Mouse (Mus musculus): ENCODE data around the gene Gm13276.
"Not testable (repeated sequence)": the region's sequence is repeated elsewhere in the genome, so short reads cannot be mapped to it uniquely, and the experiment has no call there.

The Gm13276 gene

DNA sequence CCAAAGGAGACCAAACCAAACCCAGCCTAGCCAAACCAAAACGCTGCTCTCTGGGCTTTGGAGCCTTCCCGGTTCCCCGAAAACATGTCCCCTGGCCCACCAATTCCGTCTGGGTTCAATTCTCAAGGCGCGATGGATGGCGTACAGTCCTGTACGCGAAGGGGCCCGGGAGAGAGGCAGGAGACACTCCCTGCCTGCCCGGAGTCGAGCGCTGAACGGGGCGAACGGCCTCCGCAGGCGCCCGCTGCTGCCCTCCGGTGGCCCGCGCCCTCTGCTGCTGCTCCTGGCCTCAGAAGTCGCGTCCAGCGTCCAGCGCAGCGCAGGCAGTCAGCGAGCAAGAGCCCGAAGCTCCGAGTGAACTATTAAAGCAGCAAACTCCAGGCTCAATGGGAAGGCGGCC is 3.2 kb upstream of the Gm13276 start:
- not testable (repeated sequence) for DNase-seq (ENCODE audit: low read depth, low spot score)

DNA sequence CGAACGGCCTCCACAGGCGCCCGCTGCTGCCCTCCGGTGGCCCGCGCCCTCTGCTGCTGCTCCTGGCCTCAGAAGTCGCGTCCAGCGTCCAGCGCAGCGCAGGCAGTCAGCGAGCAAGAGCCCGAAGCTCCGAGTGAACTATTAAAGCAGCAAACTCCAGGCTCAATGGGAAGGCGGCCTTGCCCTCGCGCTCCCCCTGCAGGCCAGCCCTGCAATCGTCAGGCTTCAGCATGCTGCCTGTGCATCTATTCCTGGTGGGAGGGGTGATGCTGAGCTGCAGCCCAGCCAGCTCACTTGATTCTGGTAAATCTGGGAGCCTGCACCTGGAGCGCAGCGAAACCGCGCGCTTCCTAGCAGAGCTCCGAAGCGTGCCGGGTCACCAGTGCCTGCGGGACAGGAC is 2.9 kb downstream of the Gm13276 start, which contains the start of gene Gm13277:
Gm13277 (plus strand) TSS at position 231 of the 400 bp plus-strand sequence.
- DNase-seq (ENCODE audit: low read depth, low spot score): not testable (repeated sequence)

DNA sequence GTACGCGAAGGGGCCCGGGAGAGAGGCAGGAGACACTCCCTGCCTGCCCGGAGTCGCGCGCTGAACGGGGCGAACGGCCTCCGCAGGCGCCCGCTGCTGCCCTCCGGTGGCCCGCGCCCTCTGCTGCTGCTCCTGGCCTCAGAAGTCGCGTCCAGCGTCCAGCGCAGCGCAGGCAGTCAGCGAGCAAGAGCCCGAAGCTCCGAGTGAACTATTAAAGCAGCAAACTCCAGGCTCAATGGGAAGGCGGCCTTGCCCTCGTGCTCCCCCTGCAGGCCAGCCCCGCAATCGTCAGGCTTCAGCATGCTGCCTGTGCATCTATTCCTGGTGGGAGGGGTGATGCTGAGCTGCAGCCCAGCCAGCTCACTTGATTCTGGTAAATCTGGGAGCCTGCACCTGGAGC is 5.7 kb downstream of the Gm13276 start, which contains the start of gene Gm13278:
Gm13278 (plus strand) TSS at position 301 of the 400 bp plus-strand sequence.
- DNase-seq (ENCODE audit: low read depth, low spot score): not testable (repeated sequence)

DNA sequence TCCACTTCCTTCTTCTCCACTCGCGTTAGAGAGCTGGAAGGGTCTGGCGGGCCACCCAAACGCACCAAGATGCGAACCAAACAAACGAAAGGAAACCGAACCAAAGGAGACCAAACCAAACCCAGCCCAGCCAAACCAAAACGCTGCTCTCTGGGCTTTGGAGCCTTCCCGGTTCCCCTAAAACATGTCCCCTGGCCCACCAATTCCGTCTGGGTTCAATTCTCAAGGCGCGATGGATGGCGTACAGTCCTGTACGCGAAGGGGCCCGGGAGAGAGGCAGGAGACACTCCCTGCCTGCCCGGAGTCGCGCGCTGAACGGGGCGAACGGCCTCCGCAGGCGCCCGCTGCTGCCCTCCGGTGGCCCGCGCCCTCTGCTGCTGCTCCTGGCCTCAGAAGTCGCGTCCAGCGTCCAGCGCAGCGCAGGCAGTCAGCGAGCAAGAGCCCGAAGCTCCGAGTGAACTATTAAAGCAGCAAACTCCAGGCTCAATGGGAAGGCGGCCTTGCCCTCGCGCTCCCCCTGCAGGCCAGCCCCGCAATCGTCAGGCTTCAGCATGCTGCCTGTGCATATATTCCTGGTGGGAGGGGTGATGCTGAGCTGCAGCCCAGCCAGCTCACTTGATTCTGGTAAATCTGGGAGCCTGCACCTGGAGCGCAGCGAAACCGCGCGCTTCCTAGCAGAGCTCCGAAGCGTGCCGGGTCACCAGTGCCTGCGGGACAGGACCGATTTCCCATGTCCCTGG is 8.6 kb downstream of the Gm13276 start, which contains the start of gene Gm13275:
Gm13275 (plus strand) TSS at position 552 of the 740 bp plus-strand sequence.
- DNase-seq (ENCODE audit: low read depth, low spot score): not testable (repeated sequence)

DNA sequence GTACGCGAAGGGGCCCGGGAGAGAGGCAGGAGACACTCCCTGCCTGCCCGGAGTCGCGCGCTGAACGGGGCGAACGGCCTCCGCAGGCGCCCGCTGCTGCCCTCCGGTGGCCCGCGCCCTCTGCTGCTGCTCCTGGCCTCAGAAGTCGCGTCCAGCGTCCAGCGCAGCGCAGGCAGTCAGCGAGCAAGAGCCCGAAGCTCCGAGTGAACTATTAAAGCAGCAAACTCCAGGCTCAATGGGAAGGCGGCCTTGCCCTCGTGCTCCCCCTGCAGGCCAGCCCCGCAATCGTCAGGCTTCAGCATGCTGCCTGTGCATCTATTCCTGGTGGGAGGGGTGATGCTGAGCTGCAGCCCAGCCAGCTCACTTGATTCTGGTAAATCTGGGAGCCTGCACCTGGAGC is 11.6 kb downstream of the Gm13276 start, which contains the start of gene Gm13279:
Gm13279 (plus strand) TSS at position 301 of the 400 bp plus-strand sequence.
- DNase-seq (ENCODE audit: low read depth, low spot score): not testable (repeated sequence)

DNA sequence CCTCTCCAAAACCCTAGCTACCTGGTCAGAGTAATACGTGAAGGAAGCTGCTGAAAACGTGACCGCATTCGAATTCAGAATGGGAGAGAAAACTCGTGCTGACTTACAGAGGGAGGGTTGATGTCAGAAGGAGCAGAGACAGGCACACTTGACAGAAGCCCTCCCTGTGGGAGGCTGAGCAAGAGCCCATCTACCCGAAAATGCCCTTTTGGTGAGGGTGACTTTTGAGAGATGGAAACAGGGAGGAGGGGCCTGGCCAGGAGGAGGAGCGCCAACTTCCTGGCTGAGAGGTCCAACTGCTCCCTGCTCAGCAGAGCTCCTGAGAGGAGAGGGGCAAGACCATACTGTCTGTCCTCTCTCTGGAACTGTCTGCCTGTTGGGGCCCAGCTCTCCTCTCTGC is 13.9 kb downstream of the Gm13276 start, which contains the start of gene Gm13285:
Gm13285 (plus strand) TSS at position 301 of the 400 bp plus-strand sequence.
- DNase-seq (ENCODE audit: low read depth, low spot score): not testable (repeated sequence)

DNA sequence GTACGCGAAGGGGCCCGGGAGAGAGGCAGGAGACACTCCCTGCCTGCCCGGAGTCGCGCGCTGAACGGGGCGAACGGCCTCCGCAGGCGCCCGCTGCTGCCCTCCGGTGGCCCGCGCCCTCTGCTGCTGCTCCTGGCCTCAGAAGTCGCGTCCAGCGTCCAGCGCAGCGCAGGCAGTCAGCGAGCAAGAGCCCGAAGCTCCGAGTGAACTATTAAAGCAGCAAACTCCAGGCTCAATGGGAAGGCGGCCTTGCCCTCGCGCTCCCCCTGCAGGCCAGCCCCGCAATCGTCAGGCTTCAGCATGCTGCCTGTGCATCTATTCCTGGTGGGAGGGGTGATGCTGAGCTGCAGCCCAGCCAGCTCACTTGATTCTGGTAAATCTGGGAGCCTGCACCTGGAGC is 17.4 kb downstream of the Gm13276 start, which contains the start of gene Gm13287:
Gm13287 (plus strand) TSS at position 301 of the 400 bp plus-strand sequence.
- DNase-seq (ENCODE audit: low read depth, low spot score): not testable (repeated sequence)

DNA sequence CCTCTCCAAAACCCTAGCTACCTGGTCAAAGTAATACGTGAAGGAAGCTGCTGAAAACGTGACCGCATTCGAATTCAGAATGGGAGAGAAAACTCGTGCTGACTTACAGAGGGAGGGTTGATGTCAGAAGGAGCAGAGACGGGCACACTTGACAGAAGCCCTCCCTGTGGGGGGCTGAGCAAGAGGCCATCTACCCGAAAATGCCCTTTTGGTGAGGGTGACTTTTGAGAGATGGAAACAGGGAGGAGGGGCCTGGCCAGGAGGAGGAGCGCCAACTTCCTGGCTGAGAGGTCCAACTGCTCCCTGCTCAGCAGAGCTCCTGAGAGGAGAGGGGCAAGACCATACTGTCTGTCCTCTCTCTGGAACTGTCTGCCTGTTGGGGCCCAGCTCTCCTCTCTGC is 19.7 kb downstream of the Gm13276 start, which contains the start of gene Gm13288:
Gm13288 (plus strand) TSS at position 301 of the 400 bp plus-strand sequence.
- not testable (repeated sequence) for DNase-seq (ENCODE audit: low read depth, low spot score)

DNA sequence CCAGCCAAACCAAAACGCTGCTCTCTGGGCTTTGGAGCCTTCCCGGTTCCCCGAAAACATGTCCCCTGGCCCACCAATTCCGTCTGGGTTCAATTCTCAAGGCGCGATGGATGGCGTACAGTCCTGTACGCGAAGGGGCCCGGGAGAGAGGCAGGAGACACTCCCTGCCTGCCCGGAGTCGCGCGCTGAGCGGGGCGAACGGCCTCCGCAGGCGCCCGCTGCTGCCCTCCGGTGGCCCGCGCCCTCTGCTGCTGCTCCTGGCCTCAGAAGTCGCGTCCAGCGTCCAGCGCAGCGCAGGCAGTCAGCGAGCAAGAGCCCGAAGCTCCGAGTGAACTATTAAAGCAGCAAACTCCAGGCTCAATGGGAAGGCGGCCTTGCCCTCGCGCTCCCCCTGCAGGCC is 20.3 kb downstream of the Gm13276 start:
- not testable (repeated sequence) for DNase-seq (ENCODE audit: low read depth, low spot score)

DNA sequence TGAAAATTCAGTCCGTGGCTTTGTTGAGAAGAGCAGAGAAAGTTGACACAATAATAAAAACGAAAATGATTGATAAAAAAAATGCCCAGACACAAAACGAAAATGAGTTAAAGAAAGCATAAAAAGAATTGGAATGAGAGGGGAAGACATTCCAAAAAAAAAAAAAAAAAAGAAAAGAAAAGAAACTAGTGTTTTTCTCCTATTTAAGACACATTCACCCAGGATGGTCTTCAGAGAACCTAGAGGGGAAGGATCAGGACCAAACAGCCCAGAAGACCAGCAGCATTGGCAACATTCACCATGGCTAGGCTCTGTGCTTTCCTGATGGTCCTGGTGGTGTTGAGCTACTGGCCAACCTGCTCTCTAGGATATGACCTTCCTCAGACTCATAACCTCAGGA is 30.4 kb downstream of the Gm13276 start, which contains the start of gene Ifna7:
Ifna7 (plus strand) TSS at position 301 of the 400 bp plus-strand sequence.
- DNase-seq (ENCODE audit: low read depth, low spot score): no peak

DNA sequence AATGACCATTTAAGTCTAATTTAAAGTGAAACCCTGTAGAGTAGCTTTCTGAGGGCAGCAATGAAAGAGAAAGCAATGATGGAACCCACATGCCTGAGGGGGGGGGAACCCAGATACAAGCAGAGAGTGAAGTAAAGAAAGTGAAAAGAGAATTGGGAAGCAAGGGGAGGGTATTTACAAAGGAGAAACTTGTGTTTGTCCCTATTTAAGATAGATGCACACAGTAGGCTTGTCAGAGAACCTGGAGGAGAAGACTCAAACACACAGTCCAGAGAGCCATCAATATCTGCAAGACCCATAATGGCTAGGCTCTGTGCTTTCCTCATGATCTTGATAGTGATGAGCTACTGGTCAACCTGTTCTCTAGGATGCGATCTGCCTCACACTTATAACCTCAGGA is 34.1 kb downstream of the Gm13276 start, which contains the start of gene Ifna11:
Ifna11 (plus strand) TSS at position 301 of the 400 bp plus-strand sequence.
- DNase-seq (ENCODE audit: low read depth, low spot score): no peak

DNA sequence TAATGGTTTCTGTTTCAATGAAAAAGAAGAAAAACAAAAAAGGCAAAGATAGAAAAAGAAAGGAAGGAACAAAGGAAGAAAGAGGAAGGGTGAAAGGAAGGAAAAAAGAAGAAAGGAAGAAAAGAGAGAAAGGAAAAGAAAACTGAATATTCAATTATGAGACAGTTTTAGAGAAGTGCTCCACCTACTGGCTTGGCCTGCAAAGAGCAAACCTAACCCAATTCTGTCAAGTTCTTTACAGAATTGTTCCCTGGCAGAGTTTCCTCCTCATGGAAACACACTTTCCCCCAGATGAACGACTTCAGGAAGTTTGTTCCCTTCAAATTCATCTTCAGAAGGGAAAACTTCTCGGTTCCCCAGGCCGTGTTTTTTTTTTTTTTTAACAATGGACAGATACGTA is 37.5 kb downstream of the Gm13276 start:
- DNase-seq (ENCODE audit: low read depth, low spot score): peak; percentile 36

DNA sequence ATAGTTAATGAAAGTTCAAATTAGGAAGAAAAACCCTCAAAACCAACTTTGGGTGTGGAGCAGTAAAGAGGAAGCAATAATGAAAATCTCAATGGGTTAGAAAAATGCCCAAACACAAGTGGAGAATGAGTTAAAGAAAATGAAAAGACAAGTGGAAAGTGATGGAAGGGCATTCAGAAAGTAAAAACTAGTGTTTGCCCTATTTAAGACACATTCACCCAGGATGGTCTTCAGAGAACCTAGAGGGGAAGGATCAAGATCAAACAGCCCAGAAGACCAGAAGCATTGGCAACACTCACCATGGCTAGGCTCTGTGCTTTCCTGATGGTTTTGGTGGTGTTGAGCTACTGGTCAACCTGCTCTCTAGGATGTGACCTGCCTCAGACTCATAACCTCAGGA is 41.6 kb downstream of the Gm13276 start, which contains the start of gene Ifna6:
Ifna6 (plus strand) TSS at position 301 of the 400 bp plus-strand sequence.
- DNase-seq (ENCODE audit: low read depth, low spot score): not testable (repeated sequence)

DNA sequence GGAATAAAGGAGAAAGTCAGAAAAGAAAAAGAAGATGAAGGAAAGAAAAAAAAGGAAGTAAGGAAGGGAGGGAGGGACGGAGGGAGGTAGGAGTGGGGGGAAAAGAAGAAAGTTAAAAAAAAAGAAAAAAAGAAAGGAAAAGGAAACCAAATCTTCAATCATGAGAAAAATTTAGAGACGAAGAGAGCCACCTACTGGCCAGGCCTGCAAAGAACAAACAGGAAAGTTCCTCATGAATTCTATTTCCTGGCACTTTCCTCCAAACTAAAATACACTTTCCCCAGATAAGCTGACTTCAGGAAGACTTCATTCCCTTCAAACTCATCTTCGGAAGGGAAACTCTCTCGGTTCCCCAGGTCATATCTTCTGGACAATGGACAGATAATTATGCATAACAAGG is 45.0 kb downstream of the Gm13276 start:
- DNase-seq (ENCODE audit: low read depth, low spot score): peak; percentile 69

DNA sequence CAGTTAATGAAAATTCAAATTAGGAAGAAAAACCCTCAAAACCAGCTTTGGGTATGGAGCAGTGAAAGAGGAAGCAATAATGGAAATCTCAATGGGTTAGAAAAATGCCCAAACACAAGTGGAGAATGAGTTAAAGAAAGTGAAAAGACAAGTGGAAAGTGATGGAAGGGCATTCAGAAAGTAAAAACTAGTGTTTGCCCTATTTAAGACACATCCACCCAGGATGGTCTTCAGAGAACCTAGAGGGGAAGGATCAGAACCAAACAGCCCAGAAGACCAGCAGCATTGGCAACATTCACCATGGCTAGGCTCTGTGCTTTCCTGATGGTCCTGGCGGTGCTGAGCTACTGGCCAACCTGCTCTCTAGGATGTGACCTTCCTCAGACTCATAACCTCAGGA is 49.7 kb downstream of the Gm13276 start, which contains the start of gene Ifna5:
Ifna5 (plus strand) TSS at position 301 of the 400 bp plus-strand sequence.
- not testable (repeated sequence) for DNase-seq (ENCODE audit: low read depth, low spot score)

Data from 3T3-L1 (cell line).